In the genomic region with DNA sequence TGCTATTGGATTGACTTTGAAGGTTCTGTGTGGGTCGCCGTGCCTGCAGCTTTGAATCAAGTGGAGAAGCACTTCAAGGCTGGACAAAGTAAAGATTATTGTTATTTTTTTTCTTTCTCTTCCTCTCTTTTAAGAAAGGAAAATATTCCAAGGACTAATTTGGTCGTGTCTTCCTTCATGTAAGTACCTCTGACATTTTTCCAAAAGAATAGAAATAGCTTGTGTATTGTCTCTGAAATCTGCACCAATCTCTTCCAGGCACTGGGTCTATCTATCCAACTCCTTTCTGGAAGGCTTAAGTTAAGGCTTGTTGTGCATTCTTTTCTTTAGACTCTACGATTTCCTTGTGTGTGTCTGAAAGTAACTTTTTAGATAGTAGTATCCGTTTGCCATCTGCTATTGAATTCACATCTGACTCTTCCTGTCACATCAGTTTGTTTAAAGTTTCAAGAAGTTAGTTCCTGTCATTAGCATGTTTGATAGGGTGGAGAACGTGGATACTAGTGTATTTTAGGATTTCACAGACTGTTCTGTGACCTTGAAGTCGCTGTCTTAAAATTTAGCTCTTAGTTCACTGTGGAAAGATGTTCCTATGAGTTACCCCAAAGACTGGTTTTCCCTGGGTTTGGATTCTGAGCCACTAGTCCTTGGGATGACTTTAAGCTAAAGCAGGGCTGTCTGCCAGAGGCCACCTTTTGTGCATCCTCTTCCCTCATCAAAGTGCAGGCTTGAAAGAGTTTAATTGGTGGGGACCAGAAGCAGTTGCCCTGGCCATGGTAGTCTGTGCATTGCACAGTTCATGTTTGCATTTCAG, we compare ENCODE assay signal across 8 mouse cellular contexts. TPM values are rescaled to one million over a fixed set of nuclear protein-coding genes. Genes with fewer than 3 reads are reported as not detected.
A peak's percentile ranks its signal among the peaks of the same experiment; 100 is the strongest.
DNase-seq lines count a peak whose midpoint lies in the region; ATAC-seq lines count a peak whose summit lies in the region.

No protein-coding gene starts in this region.

- H3K27ac ChIP-seq in lung, embryonic 16.5 days (ENCODE audit: low read length): peak overlapping the region; percentile 94
- no peak overlapping the region for H3K27ac ChIP-seq in forebrain, embryonic 11.5 days (ENCODE audit: low read depth, low read length)
- H3K27ac ChIP-seq in hindbrain, embryonic 16.5 days (ENCODE audit: low read depth, low read length): peak overlapping the region; percentile 84
- peak overlapping the region; percentile 76; the same call in 1 of the 2 replicates for H3K27ac ChIP-seq in midbrain, embryonic 15.5 days

- peaks cover 3% of the 10 kb centered on the region; the same call in 1 of the 2 replicates for H3K4me1 ChIP-seq in lung, embryonic 16.5 days (replicated peaks; ENCODE audit: control insufficient read depth, insufficient read depth, low read length)
- H3K4me1 ChIP-seq in forebrain, embryonic 11.5 days (replicated peaks; ENCODE audit: control insufficient read depth, insufficient read depth, low read length): no peaks in the 10 kb centered on the region
- peaks cover 3% of the 10 kb centered on the region; the same call in 1 of the 2 replicates for H3K4me1 ChIP-seq in hindbrain, embryonic 16.5 days (ENCODE audit: control insufficient read depth, insufficient read depth, low read depth, low read length)
- H3K4me1 ChIP-seq in midbrain, embryonic 15.5 days: peaks cover 3% of the 10 kb centered on the region; the same call in 1 of the 2 replicates

- H3K36me3 ChIP-seq in lung, embryonic 16.5 days (ENCODE audit: control insufficient read depth, insufficient read depth, low read length): no peaks in the 10 kb centered on the region
- no peaks in the 10 kb centered on the region for H3K36me3 ChIP-seq in forebrain, embryonic 11.5 days (ENCODE audit: control insufficient read depth, insufficient read depth, low read length)
- no peaks in the 10 kb centered on the region for H3K36me3 ChIP-seq in hindbrain, embryonic 16.5 days (ENCODE audit: control insufficient read depth, insufficient read depth, low read length)
- no peaks in the 10 kb centered on the region for H3K36me3 ChIP-seq in midbrain, embryonic 15.5 days (replicated peaks)

- DNase-seq in lung, postnatal 25 days (ENCODE audit: low spot score): no peak
- DNase-seq in forebrain, embryonic 11.5 days (ENCODE audit: low spot score): no peak
- no peak for DNase-seq in thymus, postnatal 10 days (ENCODE audit: low spot score in 2 of 2)
- no peak for DNase-seq in left cerebral cortex, postnatal 25 days (ENCODE audit: low spot score in 2 of 2)

- no peaks in the 10 kb centered on the region for H3K9me3 ChIP-seq in lung, embryonic 16.5 days (ENCODE audit: control insufficient read depth, low read length)
- no peaks in the 10 kb centered on the region for H3K9me3 ChIP-seq in forebrain, embryonic 11.5 days (ENCODE audit: control insufficient read depth, low read length)
- no peaks in the 10 kb centered on the region for H3K9me3 ChIP-seq in hindbrain, embryonic 16.5 days (ENCODE audit: control insufficient read depth, low read length)
- no peaks in the 10 kb centered on the region for H3K9me3 ChIP-seq in midbrain, embryonic 15.5 days

- 4% methylated on average over 7 of the region's 7 CpGs for WGBS in lung, embryonic 16.5 days
- 18% methylated on average over 7 of the region's 7 CpGs for WGBS in forebrain, embryonic 11.5 days
- WGBS in hindbrain, embryonic 16.5 days: 17% methylated on average over 7 of the region's 7 CpGs
- WGBS in midbrain, embryonic 15.5 days: 21% methylated on average over 7 of the region's 7 CpGs

- no peaks in the 10 kb centered on the region; the same call in 1 of the 2 replicates for H3K27me3 ChIP-seq in lung, embryonic 16.5 days (ENCODE audit: control insufficient read depth, insufficient read depth, low read depth, low read length)
- H3K27me3 ChIP-seq in forebrain, embryonic 11.5 days (ENCODE audit: control insufficient read depth, insufficient read depth, low read length): no peaks in the 10 kb centered on the region
- no peaks in the 10 kb centered on the region; the same call in 1 of the 2 replicates for H3K27me3 ChIP-seq in hindbrain, embryonic 16.5 days (replicated peaks; ENCODE audit: control insufficient read depth, insufficient read depth, low read length)
- 0 out of 2 replicates have a peak, but pooled peaks cover 2% of the 10 kb centered on the region for H3K27me3 ChIP-seq in midbrain, embryonic 15.5 days (replicated peaks)

- H3K4me2 ChIP-seq in lung, embryonic 16.5 days (ENCODE audit: low read depth, low read length): peak overlapping the region; percentile 64
- H3K4me2 ChIP-seq in forebrain, embryonic 11.5 days (ENCODE audit: low read depth, low read length, severe bottlenecking): peak overlapping the region; percentile 83
- peak overlapping the region; percentile 78 for H3K4me2 ChIP-seq in hindbrain, embryonic 16.5 days (ENCODE audit: low read length)
- H3K4me2 ChIP-seq in midbrain, embryonic 15.5 days: peak overlapping the region; percentile 90

- intact Hi-C loops in left cerebral cortex, postnatal 25 days (cut with DNase I): loop anchor here (2.0 to 10.0 kb wide), 11 partner anchors 47 to 1743 kb away; partner anchors contain the start of gene Cetn3

- ATAC-seq in lung, embryonic 16.5 days (ENCODE audit: low read depth): no peak
- no peak for ATAC-seq in forebrain, embryonic 11.5 days (replicated peaks; ENCODE audit: low FRiP score)
- no peak for ATAC-seq in hindbrain, embryonic 16.5 days
- ATAC-seq in midbrain, embryonic 15.5 days (replicated peaks): no peak
- no peak for ATAC-seq in megakaryocyte-erythroid progenitor cell, adult 5-6 weeks (replicated peaks; ENCODE audit: low FRiP score, low TSS enrichment, poor library complexity, severe bottlenecking)

- H3K4me3 ChIP-seq in lung, embryonic 16.5 days (ENCODE audit: low read length): peak overlapping the region; percentile 65
- H3K4me3 ChIP-seq in forebrain, embryonic 11.5 days (ENCODE audit: low read depth, low read length): peak overlapping the region; percentile 60
- peak overlapping the region; percentile 70 for H3K4me3 ChIP-seq in hindbrain, embryonic 16.5 days (ENCODE audit: low read length)
- peak overlapping the region; percentile 57 for H3K4me3 ChIP-seq in midbrain, embryonic 15.5 days

- H3K9ac ChIP-seq in lung, embryonic 16.5 days (ENCODE audit: low read length): peak overlapping the region; percentile 68
- peak overlapping the region; percentile 55 for H3K9ac ChIP-seq in forebrain, embryonic 11.5 days (ENCODE audit: low read length)
- peak overlapping the region; percentile 77 for H3K9ac ChIP-seq in hindbrain, embryonic 16.5 days (ENCODE audit: low read depth, low read length)
- peak overlapping the region; percentile 59; the same call in 1 of the 2 replicates for H3K9ac ChIP-seq in midbrain, embryonic 15.5 days

RNA-seq across cellular contexts. Expression of gene Mef2c, which starts 21.3 kb away (rescaled TPM):
- polyA plus RNA-seq in lung, embryonic 16.5 days (2015; fragmentation: Nextera tagmentation; extraction: Ambion mirVana): 60.2 and 67.2 TPM in 2 replicates
- polyA plus RNA-seq in forebrain, embryonic 11.5 days (2014; fragmentation: Nextera tagmentation; extraction: Ambion mirVana): 18.0 and 19.0 TPM in 2 replicates
- 38.9 and 48.4 TPM in 2 replicates for polyA plus RNA-seq in hindbrain, embryonic 16.5 days (2015; fragmentation: Nextera tagmentation; extraction: Ambion mirVana)
- polyA plus RNA-seq in midbrain, embryonic 15.5 days (2015; fragmentation: Nextera tagmentation; extraction: Ambion mirVana): 27.1 and 39.5 TPM in 2 replicates
- total RNA-seq in left cerebral cortex, postnatal 25 days (2021): 100 to 1,000 TPM; 688 to 732 TPM
- 29.5 and 36.6 TPM in 2 replicates for total RNA-seq in megakaryocyte-erythroid progenitor cell, adult 5-6 weeks (2014; fragmentation: Nextera tagmentation)
- total RNA-seq in megakaryocyte-erythroid progenitor cell, adult 5-6 weeks (2017): 60.0 and 141 TPM in 2 replicates
